9 mouse cellular contexts compared by ENCODE assay signal in the genomic region with DNA sequence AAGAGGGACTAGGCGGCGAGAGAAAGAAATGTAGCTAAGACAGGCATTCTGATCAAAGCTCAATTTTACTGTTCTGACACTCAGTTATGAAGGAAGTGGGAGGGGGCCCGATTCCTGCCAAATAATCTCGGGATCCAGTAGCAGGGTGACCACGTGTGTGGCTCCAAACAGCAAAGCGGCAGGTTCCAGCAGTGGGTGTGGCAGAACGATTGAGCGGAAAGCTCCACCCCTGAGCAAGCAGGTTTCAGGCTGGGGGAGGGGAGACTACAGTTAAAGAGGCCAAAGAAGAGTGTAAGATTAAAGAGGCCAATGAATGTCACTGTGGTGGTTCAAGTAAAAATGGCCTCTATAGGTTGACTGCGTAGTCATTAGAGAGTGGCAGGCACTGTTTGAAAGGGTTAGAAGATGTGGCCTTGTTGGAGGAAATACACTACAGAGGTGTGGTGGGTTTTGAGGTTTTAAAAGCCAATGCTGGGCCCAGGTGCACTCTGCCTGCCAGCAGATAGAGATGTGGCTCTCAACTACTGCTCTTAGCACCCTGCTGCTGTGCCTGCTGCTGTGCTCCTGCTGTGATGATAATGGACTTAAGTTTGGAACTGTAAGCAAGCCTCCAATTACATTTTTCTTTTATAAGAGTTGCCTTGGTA.
DNase-seq lines count a peak whose midpoint lies in the region; ATAC-seq lines count a peak whose summit lies in the region.
"Had no signal": no experiment of that assay in that cellular context is flagged by ENCODE, and none has a peak within 500 bp of the region (broad histone marks: within the 10 kb centered on the region; RNA-seq: fewer than 3 reads in every experiment).

No protein-coding gene starts in this region.

- H3K4me1 ChIP-seq in limb, embryonic 15.5 days = no peaks in the 10 kb centered on the region; the same call in 1 of the 2 replicates
- H3K4me1 ChIP-seq in limb, embryonic 10.5 days = peaks cover 7% of the 10 kb centered on the region
- H3K4me1 ChIP-seq in heart, embryonic 10.5 days = peaks cover 5% of the 10 kb centered on the region; the same call in 1 of the 2 replicates
- H3K4me1 ChIP-seq in kidney, embryonic 15.5 days = peaks cover 8% of the 10 kb centered on the region
- peaks cover 11% of the 10 kb centered on the region for H3K4me1 ChIP-seq in forebrain, embryonic 12.5 days

- no peaks in the 10 kb centered on the region for H3K36me3 ChIP-seq in limb, embryonic 15.5 days
- H3K36me3 ChIP-seq in limb, embryonic 10.5 days = 0 out of 2 replicates have a peak, but pooled peaks cover 2% of the 10 kb centered on the region
- no peaks in the 10 kb centered on the region for H3K36me3 ChIP-seq in heart, embryonic 10.5 days
- no peaks in the 10 kb centered on the region; the same call in 1 of the 2 replicates for H3K36me3 ChIP-seq in kidney, embryonic 15.5 days
- H3K36me3 ChIP-seq in forebrain, embryonic 12.5 days (replicated peaks) = no peaks in the 10 kb centered on the region
- H3K36me3 ChIP-seq: forebrain, embryonic 15.5 days had no signal

- 0 out of 2 replicates have a peak overlapping the region, but pooled peaks have one; percentile 7 for H3K4me2 ChIP-seq in limb, embryonic 15.5 days
- H3K4me2 ChIP-seq in kidney, embryonic 15.5 days = peak overlapping the region; percentile 28; the same call in 1 of the 2 replicates
- no peak overlapping the region for H3K4me2 ChIP-seq in forebrain, embryonic 12.5 days
- H3K4me2 ChIP-seq: forebrain, embryonic 15.5 days had no signal

- H3K27ac ChIP-seq in limb, embryonic 15.5 days = no peak overlapping the region
- H3K27ac ChIP-seq in limb, embryonic 10.5 days = no peak overlapping the region
- H3K27ac ChIP-seq in heart, embryonic 10.5 days = no peak overlapping the region
- H3K27ac ChIP-seq in kidney, embryonic 15.5 days = no peak overlapping the region
- no peak overlapping the region for H3K27ac ChIP-seq in forebrain, embryonic 12.5 days
- H3K27ac ChIP-seq: forebrain, embryonic 15.5 days had no signal

- no peak for ATAC-seq in limb, embryonic 15.5 days (ENCODE audit: insufficient number of reproducible peaks, low FRiP score, low TSS enrichment, low read depth)
- ATAC-seq in kidney, embryonic 15.5 days (replicated peaks; ENCODE audit: low FRiP score) = 0 out of 2 replicates have a peak, but pooled peaks have one; percentile 33
- ATAC-seq in megakaryocyte-erythroid progenitor cell, adult 5-6 weeks (replicated peaks; ENCODE audit: low FRiP score, low TSS enrichment, poor library complexity, severe bottlenecking) = peak; percentile 68
- no peak for ATAC-seq in forebrain, embryonic 12.5 days (ENCODE audit: low FRiP score)
- ATAC-seq: forebrain, embryonic 15.5 days had no signal

- DNase-seq in limb, embryonic 10.5 days (ENCODE audit: low spot score) = no peak
- DNase-seq in heart, embryonic 10.5 days (ENCODE audit: low spot score) = no peak
- no peak for DNase-seq in cerebellum, adult 9-10 months
- no peak for DNase-seq in Muller cell, postnatal 12 days (ENCODE audit: inconsistent ontology term)

- WGBS in limb, embryonic 15.5 days = 7% methylated on average over 9 of the region's 9 CpGs
- 13% methylated on average over 9 of the region's 9 CpGs for WGBS in limb, embryonic 10.5 days
- 11% methylated on average over 9 of the region's 9 CpGs for WGBS in heart, embryonic 10.5 days
- 14% methylated on average over 9 of the region's 9 CpGs for WGBS in kidney, embryonic 15.5 days
- WGBS in forebrain, embryonic 12.5 days = 19% methylated on average over 9 of the region's 9 CpGs

- H3K9ac ChIP-seq in limb, embryonic 15.5 days = no peak overlapping the region
- H3K9ac ChIP-seq in kidney, embryonic 15.5 days = no peak overlapping the region
- H3K9ac ChIP-seq in forebrain, embryonic 12.5 days = no peak overlapping the region
- H3K9ac ChIP-seq: forebrain, embryonic 15.5 days had no signal

- no peak overlapping the region for H3K4me3 ChIP-seq in limb, embryonic 15.5 days
- H3K4me3 ChIP-seq in limb, embryonic 10.5 days = no peak overlapping the region
- peak overlapping the region; percentile 8; the same call in 1 of the 2 replicates for H3K4me3 ChIP-seq in heart, embryonic 10.5 days
- H3K4me3 ChIP-seq in kidney, embryonic 15.5 days (replicated peaks) = no peak overlapping the region
- H3K4me3 ChIP-seq in forebrain, embryonic 12.5 days (replicated peaks) = no peak overlapping the region
- H3K4me3 ChIP-seq: forebrain, embryonic 15.5 days had no signal

- no peaks in the 10 kb centered on the region for H3K9me3 ChIP-seq in limb, embryonic 15.5 days
- H3K9me3 ChIP-seq in limb, embryonic 10.5 days (replicated peaks) = no peaks in the 10 kb centered on the region
- no peaks in the 10 kb centered on the region for H3K9me3 ChIP-seq in heart, embryonic 10.5 days
- H3K9me3 ChIP-seq in kidney, embryonic 15.5 days (replicated peaks) = no peaks in the 10 kb centered on the region
- H3K9me3 ChIP-seq in forebrain, embryonic 12.5 days = no peaks in the 10 kb centered on the region
- H3K9me3 ChIP-seq: forebrain, embryonic 15.5 days had no signal

- no peaks in the 10 kb centered on the region for H3K27me3 ChIP-seq in limb, embryonic 15.5 days
- no peaks in the 10 kb centered on the region for H3K27me3 ChIP-seq in limb, embryonic 10.5 days (ENCODE audit: low read depth, poor library complexity, severe bottlenecking)
- H3K27me3 ChIP-seq in heart, embryonic 10.5 days (ENCODE audit: insufficient read depth, poor library complexity, severe bottlenecking) = no peaks in the 10 kb centered on the region
- no peaks in the 10 kb centered on the region for H3K27me3 ChIP-seq in kidney, embryonic 15.5 days
- H3K27me3 ChIP-seq in forebrain, embryonic 12.5 days = no peaks in the 10 kb centered on the region
- H3K27me3 ChIP-seq: forebrain, embryonic 15.5 days had no signal

Comparison
In these comparisons a context has a peak if more than half of its experiments do, and no peak if none do; other contexts are left out.
1. ATAC-seq: peak in kidney, embryonic 15.5 days (single experiment) and megakaryocyte-erythroid progenitor cell, adult 5-6 weeks (single experiment); none in limb, embryonic 15.5 days (single experiment) and forebrain, embryonic 12.5 days (single experiment).